Mouse (Mus musculus): ENCODE data around the gene Fbxw9.

Gene Fbxw9

GRCm38 (mm10) chr8:85084633-85085032 lies 24.8 kb downstream of the Fbxw9 start:
- peak in 1 of 2 experiments; percentile 56 for DNase-seq (ENCODE audit: low spot score in 2 of 2)

GRCm38 (mm10) chr8:85086238-85086637 lies 26.4 kb downstream of the Fbxw9 start:
- no peak for DNase-seq (ENCODE audit: low spot score in 2 of 2)

GRCm38 (mm10) chr8:85088771-85089170 lies 28.9 kb downstream of the Fbxw9 start:
- no peak for DNase-seq (ENCODE audit: low spot score in 2 of 2)

- DNase-seq (ENCODE audit: low spot score in 2 of 2) = no peak
These were observed 31.0 kb downstream of the Fbxw9 start for GRCm38 (mm10) chr8:85090856-85091255.

GRCm38 (mm10) chr8:85091526-85092090 lies 31.8 kb downstream of the Fbxw9 start:
- no peak for DNase-seq (ENCODE audit: low spot score in 2 of 2)

- no peak for DNase-seq (ENCODE audit: low spot score in 2 of 2)
These were observed 35.2 kb downstream of the Fbxw9 start for GRCm38 (mm10) chr8:85095051-85095450.

- no peak for DNase-seq (ENCODE audit: low spot score in 2 of 2)
These were observed 35.7 kb downstream of the Fbxw9 start for GRCm38 (mm10) chr8:85095566-85095965.

- DNase-seq (ENCODE audit: low spot score in 2 of 2) = no peak
These were observed 36.3 kb downstream of the Fbxw9 start for GRCm38 (mm10) chr8:85096196-85096595.

GRCm38 (mm10) chr8:85096850-85097249 lies 37.0 kb downstream of the Fbxw9 start:
- no peak for DNase-seq (ENCODE audit: low spot score in 2 of 2)

GRCm38 (mm10) chr8:85100076-85100665 lies 40.3 kb downstream of the Fbxw9 start:
- no peak for DNase-seq (ENCODE audit: low spot score in 2 of 2)

- DNase-seq (ENCODE audit: low spot score in 2 of 2) = no peak
These were observed 53.4 kb downstream of the Fbxw9 start for GRCm38 (mm10) chr8:85113241-85113640.

- DNase-seq (ENCODE audit: low spot score in 2 of 2) = no peak
These were observed 55.6 kb downstream of the Fbxw9 start for GRCm38 (mm10) chr8:85115501-85115900.
